Mouse (Mus musculus) embryonic fibroblast, embryonic 13.5 days (primary cell): ENCODE results near the gene Dnajb5.

ENCODE experiments used
- CTCF ChIP-seq: IDR thresholded peaks from 2 replicates; pipeline ENCODE4 v1.5.1; 2011; ENCODE audit warnings: mild to moderate bottlenecking, control low read depth, low read length, moderate library complexity, borderline replicate concordance; ENCODE audit not compliant: insufficient read depth
- POLR2A ChIP-seq: IDR thresholded peaks from 2 replicates; pipeline ENCODE4 v1.6.1; 2011; ENCODE audit warnings: low read depth, mild to moderate bottlenecking, control low read depth, low read length, moderate library complexity

DNA sequence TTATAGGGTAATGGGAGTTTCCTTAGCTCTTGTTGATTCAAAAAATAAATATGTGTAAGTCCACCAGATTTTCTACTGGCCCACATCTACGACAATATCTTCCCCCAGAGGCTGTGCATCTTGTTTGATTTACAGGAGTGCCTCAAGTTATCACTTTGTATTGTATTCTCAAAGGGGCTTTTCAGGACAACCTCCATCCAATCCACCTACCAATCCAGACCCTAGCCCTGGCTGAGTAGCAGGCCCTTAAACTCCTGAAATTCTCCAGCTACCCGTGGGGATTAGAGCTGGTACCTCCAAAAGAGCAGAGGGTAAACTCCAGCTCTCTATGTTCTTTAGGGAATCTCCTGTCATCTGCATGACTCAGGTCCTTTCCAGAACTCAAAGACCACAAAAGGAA, 48.4 kb downstream of the Dnajb5 start:
- TF ChIP-seq CTCF (no peak), POLR2A (no peak)
